Mouse (Mus musculus): ENCODE measurements around the gene Hipk1.
A peak's percentile ranks its signal among the peaks of the same experiment; 100 is the strongest.
"Not testable (repeated sequence)": the region's sequence is repeated elsewhere in the genome, so short reads cannot be mapped to it uniquely, and the experiment has no call there.

Hipk1 gene

GRCm38 (mm10) chr3:103792566-103792965 is 1.2 kb upstream of the Hipk1 start:
- DNase-seq (ENCODE audit: extremely low spot score) = no peak

GRCm38 (mm10) chr3:103792111-103792406 is 696 bp upstream of the Hipk1 start:
- not testable (repeated sequence) for DNase-seq (ENCODE audit: extremely low spot score)

- DNase-seq (ENCODE audit: extremely low spot score) = no peak
Measured at GRCm38 (mm10) chr3:103790346-103791145, 817 bp downstream of the Hipk1 start.

GRCm38 (mm10) chr3:103789891-103790345 is 1.4 kb downstream of the Hipk1 start:
- peak; percentile 47 for DNase-seq (ENCODE audit: extremely low spot score)

GRCm38 (mm10) chr3:103789096-103789495 is 2.3 kb downstream of the Hipk1 start:
- DNase-seq (ENCODE audit: extremely low spot score) = no peak

- no peak for DNase-seq (ENCODE audit: extremely low spot score)
Measured at GRCm38 (mm10) chr3:103787225-103787624, 4.1 kb downstream of the Hipk1 start.

- DNase-seq (ENCODE audit: extremely low spot score) = no peak
Measured at GRCm38 (mm10) chr3:103782844-103783609, 8.3 kb downstream of the Hipk1 start.

- DNase-seq (ENCODE audit: extremely low spot score) = no peak
Measured at GRCm38 (mm10) chr3:103780777-103781176, 10.6 kb downstream of the Hipk1 start.

GRCm38 (mm10) chr3:103780271-103780670 is 11.1 kb downstream of the Hipk1 start:
- DNase-seq (ENCODE audit: extremely low spot score) = no peak

GRCm38 (mm10) chr3:103779183-103779582 is 12.2 kb downstream of the Hipk1 start:
- DNase-seq (ENCODE audit: extremely low spot score) = no peak

- no peak for DNase-seq (ENCODE audit: extremely low spot score)
Measured at GRCm38 (mm10) chr3:103778660-103779059, 12.7 kb downstream of the Hipk1 start.

GRCm38 (mm10) chr3:103777940-103778339 is 13.4 kb downstream of the Hipk1 start:
- no peak for DNase-seq (ENCODE audit: extremely low spot score)

- no peak for DNase-seq (ENCODE audit: extremely low spot score)
Measured at GRCm38 (mm10) chr3:103774009-103774408, 17.4 kb downstream of the Hipk1 start.

GRCm38 (mm10) chr3:103773508-103773907 is 17.9 kb downstream of the Hipk1 start:
- DNase-seq (ENCODE audit: extremely low spot score) = no peak

- no peak for DNase-seq (ENCODE audit: extremely low spot score)
Measured at GRCm38 (mm10) chr3:103772846-103773245, 18.5 kb downstream of the Hipk1 start.

- DNase-seq (ENCODE audit: extremely low spot score) = no peak
Measured at GRCm38 (mm10) chr3:103771531-103772130, 19.7 kb downstream of the Hipk1 start.

- DNase-seq (ENCODE audit: extremely low spot score) = no peak
Measured at GRCm38 (mm10) chr3:103766789-103767188, 24.6 kb downstream of the Hipk1 start.

GRCm38 (mm10) chr3:103759261-103759970 is 31.9 kb downstream of the Hipk1 start:
- DNase-seq (ENCODE audit: extremely low spot score) = no peak

GRCm38 (mm10) chr3:103758456-103758855 is 32.9 kb downstream of the Hipk1 start:
- no peak for DNase-seq (ENCODE audit: extremely low spot score)

GRCm38 (mm10) chr3:103756920-103757319 is 34.4 kb downstream of the Hipk1 start:
- no peak for DNase-seq (ENCODE audit: extremely low spot score)

- no peak for DNase-seq (ENCODE audit: extremely low spot score)
Measured at GRCm38 (mm10) chr3:103755351-103755750, 36.0 kb downstream of the Hipk1 start.

- no peak for DNase-seq (ENCODE audit: extremely low spot score)
Measured at GRCm38 (mm10) chr3:103751558-103751957, 39.8 kb downstream of the Hipk1 start.
